Mouse (Mus musculus) layer of hippocampus, adult 2 months (tissue): ENCODE measurements at regions not wholly inside any gene's neighbourhood (a gene's known extent, or its start where the extent isn't known, plus 50 kb on each side); places are given as distances from the start of the nearest gene placed in this dataset.
A peak's percentile ranks its signal among the peaks of the same experiment; 100 is the strongest.

Source experiments
- DNase-seq, 2 experiments: peaks; one replicate each; pipeline ENCODE4 v3.0.0; 2022; ENCODE audit warnings: low spot score in 2 of 2
- H3K27ac ChIP-seq: fragments of 200-600 bp; 2 replicates; pipeline ENCODE4 v1.8.1; 2022
- H3K4me3 ChIP-seq: fragments of 200-600 bp; 2 replicates; pipeline ENCODE4 v1.8.1; 2022; ENCODE audit warnings: mild to moderate bottlenecking
- CTCF ChIP-seq: fragments of 200-600 bp; conservative IDR thresholded peaks from 2 replicates; pipeline ENCODE4 v1.8.1; 2022; ENCODE audit warnings: antibody characterized with exemption, mild to moderate bottlenecking, moderate library complexity

- TF ChIP-seq CTCF, result no peak
- peak in 1 of 2 experiments; percentile 13 for DNase-seq
- H3K27ac ChIP-seq, result no peak overlapping the region
- H3K4me3 ChIP-seq, result no peak overlapping the region
Measured at GRCm38 (mm10) chr9:23728816-23729215, 369.0 kb upstream of the Npsr1 start.

DNA sequence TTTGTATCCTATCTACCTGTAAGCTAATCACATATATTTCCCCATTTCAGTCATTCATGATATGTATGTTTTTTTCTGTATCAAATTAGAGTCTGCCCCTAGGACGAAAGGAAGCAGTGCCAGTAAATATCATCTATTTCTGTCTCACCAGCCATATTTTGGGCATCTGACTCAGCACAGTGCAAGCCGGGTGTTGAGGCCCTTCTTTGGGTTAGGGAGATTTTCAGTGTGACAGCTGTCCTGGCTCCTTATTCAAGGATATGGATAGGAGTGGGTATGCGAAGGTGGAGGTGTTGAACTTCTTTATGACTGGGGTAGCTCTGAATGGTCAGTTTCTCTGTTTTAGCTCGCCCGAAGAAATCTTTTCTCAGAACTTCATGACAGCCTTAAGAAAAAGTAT is 345.3 kb upstream of the Npsr1 start:
- no peak for DNase-seq
- TF ChIP-seq CTCF, result no peak
- no peak overlapping the region for H3K27ac ChIP-seq
- no peak overlapping the region for H3K4me3 ChIP-seq

DNA sequence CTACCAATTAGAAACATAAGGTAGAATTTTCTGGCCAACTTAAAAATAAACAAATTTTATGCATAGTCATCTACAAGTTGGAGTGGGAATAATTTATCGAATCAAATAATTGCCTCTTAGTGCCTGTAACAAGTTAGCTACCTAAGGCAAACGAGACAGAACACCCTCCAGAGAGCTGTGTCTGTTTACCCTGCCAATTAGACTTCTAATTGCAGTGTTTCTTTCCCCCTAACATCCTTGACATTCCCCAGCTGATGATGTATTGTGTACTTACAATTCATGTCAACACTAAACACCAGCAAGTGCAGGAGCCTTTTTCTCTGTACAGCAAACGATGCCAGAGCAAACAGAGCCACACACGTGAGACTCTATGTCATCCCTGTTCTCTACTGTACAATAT is 311.1 kb upstream of the Npsr1 start:
- no peak for DNase-seq
- H3K27ac ChIP-seq, result no peak overlapping the region
- TF ChIP-seq CTCF, result no peak

More for the DNA sequence above, 311.1 kb upstream of the Npsr1 start:
- no peak overlapping the region for H3K4me3 ChIP-seq
